Mouse (Mus musculus): ENCODE measurements around the gene Mrgprd. TPM values are rescaled to one million over a fixed set of nuclear protein-coding genes. Genes with fewer than 3 reads are reported as not detected.

Mrgprd gene
- polyA plus RNA-seq, 1 experiment from 2014 or later, result not detected

GRCm38 (mm10) chr7:145289302-145289701, 25.3 kb upstream of the Mrgprd start:
- ATAC-seq (ENCODE audit: insufficient number of reproducible peaks, low FRiP score), result 0 out of 2 replicates have a peak, but pooled peaks have one; percentile 29
- Histone ChIP-seq H3K4me2 (no peak overlapping the region), H3K4me3 (no peak overlapping the region), H3K4me1 (replicated peaks) (peaks cover under 1% of the 10 kb centered on the region), H3K9me3 (replicated peaks) (no peaks in the 10 kb centered on the region), H3K36me3 (no peaks in the 10 kb centered on the region), H3K27ac (ENCODE audit: poor library complexity, severe bottlenecking) (no peak overlapping the region), H3K9ac (no peak overlapping the region), H3K27me3 (replicated peaks) (no peaks in the 10 kb centered on the region)
- WGBS, result 19% methylated on average over 5 of the region's 5 CpGs

- Histone ChIP-seq H3K9ac (no peak overlapping the region), H3K36me3 (no peaks in the 10 kb centered on the region), H3K9me3 (replicated peaks) (no peaks in the 10 kb centered on the region), H3K4me3 (no peak overlapping the region), H3K27ac (ENCODE audit: poor library complexity, severe bottlenecking) (no peak overlapping the region), H3K27me3 (replicated peaks) (no peaks in the 10 kb centered on the region), H3K4me1 (replicated peaks) (no peaks in the 10 kb centered on the region; the same call in none of the 2 replicates), H3K4me2 (no peak overlapping the region)
- WGBS, result 83% methylated on average over 2 of the region's 2 CpGs
- 0 out of 2 replicates have a peak, but pooled peaks have one; percentile 55 for ATAC-seq (ENCODE audit: insufficient number of reproducible peaks, low FRiP score)
Measured at GRCm38 (mm10) chr7:145291847-145292246, 22.8 kb upstream of the Mrgprd start.

- Histone ChIP-seq H3K36me3 (no peaks in the 10 kb centered on the region), H3K4me3 (no peak overlapping the region), H3K4me1 (replicated peaks) (no peaks in the 10 kb centered on the region; the same call in 1 of the 2 replicates), H3K27me3 (replicated peaks) (no peaks in the 10 kb centered on the region), H3K9me3 (replicated peaks) (no peaks in the 10 kb centered on the region), H3K9ac (no peak overlapping the region), H3K27ac (ENCODE audit: poor library complexity, severe bottlenecking) (no peak overlapping the region), H3K4me2 (no peak overlapping the region)
- WGBS, result 53% methylated on average over 2 of the region's 2 CpGs
- no peak for ATAC-seq (ENCODE audit: insufficient number of reproducible peaks, low FRiP score)
Measured at GRCm38 (mm10) chr7:145292726-145293125, 21.9 kb upstream of the Mrgprd start.

- Histone ChIP-seq H3K4me2 (no peak overlapping the region), H3K9me3 (replicated peaks) (no peaks in the 10 kb centered on the region), H3K4me1 (replicated peaks) (no peaks in the 10 kb centered on the region; the same call in 1 of the 2 replicates), H3K9ac (no peak overlapping the region), H3K27ac (ENCODE audit: poor library complexity, severe bottlenecking) (no peak overlapping the region), H3K4me3 (no peak overlapping the region), H3K27me3 (replicated peaks) (no peaks in the 10 kb centered on the region), H3K36me3 (no peaks in the 10 kb centered on the region)
- WGBS, result 39% methylated on average over 6 of the region's 6 CpGs
- ATAC-seq (ENCODE audit: insufficient number of reproducible peaks, low FRiP score), result no peak
Measured at GRCm38 (mm10) chr7:145293859-145294258, 20.8 kb upstream of the Mrgprd start.

GRCm38 (mm10) chr7:145298666-145299490, 15.8 kb upstream of the Mrgprd start:
- Histone ChIP-seq H3K9me3 (replicated peaks) (no peaks in the 10 kb centered on the region), H3K4me2 (no peak overlapping the region), H3K27me3 (replicated peaks) (0 out of 2 replicates have a peak, but pooled peaks cover 8% of the 10 kb centered on the region), H3K36me3 (no peaks in the 10 kb centered on the region), H3K9ac (no peak overlapping the region), H3K27ac (ENCODE audit: poor library complexity, severe bottlenecking) (no peak overlapping the region), H3K4me3 (no peak overlapping the region), H3K4me1 (replicated peaks) (peaks cover 5% of the 10 kb centered on the region)
- 65% methylated on average over 3 of the region's 3 CpGs for WGBS
- no peak for ATAC-seq (ENCODE audit: insufficient number of reproducible peaks, low FRiP score)

GRCm38 (mm10) chr7:145299562-145300320, 14.9 kb upstream of the Mrgprd start:
- no peak for ATAC-seq (ENCODE audit: insufficient number of reproducible peaks, low FRiP score)
- H3K4me3 ChIP-seq, result no peak overlapping the region
- no peak overlapping the region for H3K9ac ChIP-seq
- H3K36me3 ChIP-seq, result no peaks in the 10 kb centered on the region
- H3K27me3 ChIP-seq (replicated peaks), result 0 out of 2 replicates have a peak, but pooled peaks cover 8% of the 10 kb centered on the region
- H3K4me2 ChIP-seq, result no peak overlapping the region
- no peak overlapping the region for H3K27ac ChIP-seq (ENCODE audit: poor library complexity, severe bottlenecking)
- 65% methylated on average over 7 of the region's 7 CpGs for WGBS
- peaks cover 5% of the 10 kb centered on the region for H3K4me1 ChIP-seq (replicated peaks)
- H3K9me3 ChIP-seq (replicated peaks), result no peaks in the 10 kb centered on the region

GRCm38 (mm10) chr7:145300321-145301007, 14.2 kb upstream of the Mrgprd start, which contains the start of gene Mrgprf:
Gene Mrgprf, plus strand, starts transcription at chr7:145300828.
- H3K4me2 ChIP-seq, result no peak within 1 kb of the TSS
- no peaks in the 10 kb centered on the region for H3K9me3 ChIP-seq (replicated peaks)
- 28% methylated on average over 13 of the region's 13 CpGs for WGBS
- 0 out of 2 replicates have a peak, but pooled peaks cover 8% of the 10 kb centered on the region for H3K27me3 ChIP-seq (replicated peaks)
- no peaks in the 10 kb centered on the region for H3K36me3 ChIP-seq
- H3K4me1 ChIP-seq (replicated peaks), result peaks cover 5% of the 10 kb centered on the region
- H3K9ac ChIP-seq, result no peak within 1 kb of the TSS
- no peak for ATAC-seq (ENCODE audit: insufficient number of reproducible peaks, low FRiP score)
- H3K4me3 ChIP-seq, result no peak within 1 kb of the TSS
- no peak within 1 kb of the TSS for H3K27ac ChIP-seq (ENCODE audit: poor library complexity, severe bottlenecking)

- Histone ChIP-seq H3K27ac (ENCODE audit: poor library complexity, severe bottlenecking) (no peak overlapping the region), H3K4me2 (no peak overlapping the region), H3K4me1 (replicated peaks) (peaks cover 5% of the 10 kb centered on the region), H3K9me3 (replicated peaks) (no peaks in the 10 kb centered on the region), H3K36me3 (no peaks in the 10 kb centered on the region), H3K27me3 (replicated peaks) (0 out of 2 replicates have a peak, but pooled peaks cover 8% of the 10 kb centered on the region), H3K9ac (no peak overlapping the region), H3K4me3 (no peak overlapping the region)
- no peak for ATAC-seq (ENCODE audit: insufficient number of reproducible peaks, low FRiP score)
Measured at GRCm38 (mm10) chr7:145301008-145301340, 13.7 kb upstream of the Mrgprd start.

- H3K4me1 ChIP-seq (replicated peaks), result peaks cover 5% of the 10 kb centered on the region
- no peak overlapping the region for H3K4me2 ChIP-seq
- H3K9me3 ChIP-seq (replicated peaks), result no peaks in the 10 kb centered on the region; the same call in 1 of the 2 replicates
- 80% methylated on average over 6 of the region's 6 CpGs for WGBS
- no peak for ATAC-seq (ENCODE audit: insufficient number of reproducible peaks, low FRiP score)
- no peak overlapping the region for H3K4me3 ChIP-seq
- 0 out of 2 replicates have a peak, but pooled peaks cover 8% of the 10 kb centered on the region for H3K27me3 ChIP-seq (replicated peaks)
- H3K9ac ChIP-seq, result no peak overlapping the region
- H3K36me3 ChIP-seq, result no peaks in the 10 kb centered on the region
- H3K27ac ChIP-seq (ENCODE audit: poor library complexity, severe bottlenecking), result no peak overlapping the region
Measured at GRCm38 (mm10) chr7:145301341-145302005, 13.2 kb upstream of the Mrgprd start.

- Histone ChIP-seq H3K9ac (peak overlapping the region; percentile 40; the same call in 1 of the 2 replicates), H3K4me1 (replicated peaks) (peaks cover 5% of the 10 kb centered on the region), H3K27ac (ENCODE audit: poor library complexity, severe bottlenecking) (no peak overlapping the region), H3K9me3 (replicated peaks) (no peaks in the 10 kb centered on the region; the same call in 1 of the 2 replicates), H3K27me3 (replicated peaks) (0 out of 2 replicates have a peak, but pooled peaks cover 11% of the 10 kb centered on the region), H3K36me3 (no peaks in the 10 kb centered on the region), H3K4me2 (peak overlapping the region; percentile 68), H3K4me3 (peak overlapping the region; percentile 36)
- 7% methylated on average over 20 of the region's 20 CpGs for WGBS
- ATAC-seq (ENCODE audit: insufficient number of reproducible peaks, low FRiP score), result peak; percentile 90
Measured at GRCm38 (mm10) chr7:145302488-145303285, 11.9 kb upstream of the Mrgprd start.
